Mouse (Mus musculus) heart, postnatal 0 days (tissue): ENCODE data around the gene Trib3. TPM values are rescaled to one million over a fixed set of nuclear protein-coding genes. Genes with fewer than 3 reads are reported as not detected.

Experiments used
- ATAC-seq: fragments of 200-750 bp; cut with Nextera tagmentation; 2 replicates; pipeline ENCODE4 v1.8.0; 2017; ENCODE audit warnings: low read depth, moderate number of reproducible peaks, moderate library complexity; ENCODE audit not compliant: insufficient read depth
- DNase-seq: peaks from one replicate; pipeline ENCODE4 v3.0.0-alpha.2; 2016; ENCODE audit warnings: low spot score
- H3K27ac ChIP-seq: fragments of 300-500 bp; sonication (generic); 2 replicates; pipeline ENCODE4 v1.5.1; 2014; ENCODE audit warnings: low read depth, mild to moderate bottlenecking
- H3K27me3 ChIP-seq: fragments of 300-500 bp; sonication (generic); 2 replicates; pipeline ENCODE4 v1.6.1; 2014; ENCODE audit warnings: low read length, mixed read lengths; ENCODE audit not compliant: control insufficient read depth, insufficient read depth
- H3K36me3 ChIP-seq: fragments of 300-500 bp; sonication (generic); replicated peaks from 2 replicates; pipeline ENCODE4 v1.6.1; 2014; ENCODE audit warnings: low read length, mixed read lengths; ENCODE audit not compliant: control insufficient read depth, insufficient read depth
- H3K4me1 ChIP-seq: fragments of 300-500 bp; sonication (generic); 2 replicates; pipeline ENCODE4 v1.6.1; 2014; ENCODE audit warnings: antibody characterized with exemption; ENCODE audit not compliant: control insufficient read depth, insufficient read depth
- H3K4me2 ChIP-seq: fragments of 300-500 bp; sonication (generic); 2 replicates; pipeline ENCODE4 v1.6.1; 2014; ENCODE audit warnings: low read depth, mild to moderate bottlenecking, low read length, moderate library complexity
- H3K4me3 ChIP-seq: fragments of 300-500 bp; sonication (generic); 2 replicates; pipeline ENCODE4 v1.5.1; 2014; ENCODE audit warnings: low read depth, low read length
- H3K9ac ChIP-seq: fragments of 300-500 bp; sonication (generic); replicated peaks from 2 replicates; pipeline ENCODE4 v1.6.1; 2014; ENCODE audit warnings: low read depth, low read length, mixed read lengths
- H3K9me3 ChIP-seq: fragments of 300-500 bp; sonication (generic); replicated peaks from 2 replicates; pipeline ENCODE4 v1.6.1; 2016; ENCODE audit warnings: low read length; ENCODE audit not compliant: control insufficient read depth
- CTCF ChIP-seq: IDR thresholded peaks from 2 replicates; pipeline ENCODE4 v1.5.1; 2016; ENCODE audit warnings: antibody characterized with exemption, control low read depth, low read depth
- EP300 ChIP-seq: IDR thresholded peaks from 2 replicates; pipeline ENCODE4 v1.6.1; 2016; ENCODE audit warnings: antibody characterized with exemption, low read depth
- WGBS: fragments of 180-500 bp; shearing (Covaris S2); extraction: QIAGEN DNeasy Blood & Tissue Kit; methylation state at CpG from one replicate; pipeline ENCODE4 v1.1.7; 2014; 5-methylcytosine and 5-hydroxymethylcytosine counted together
- polyA plus RNA-seq: library from polyadenylated mRNA; unstranded; fragments of >200 nt; fragmentation: Nextera tagmentation; extraction: Ambion mirVana; gene quantifications from 2 replicates; pipeline ENCODE4 v1.2.1, GENCODE M21; 2015
- total RNA-seq: library from RNA; depleted of rRNA; stranded (reverse); fragments of >200 nt; gene quantifications from 2 replicates; pipeline ENCODE4 v1.2.3, GENCODE M21; 2014; ENCODE audit warnings: low replicate concordance

The Trib3 gene
- total and polyA plus RNA-seq, 2 experiments from 2014 or later, result 2.5 TPM; not detected in 1

GRCm38 (mm10) chr2:152322198-152322597 is 21.6 kb downstream of the Trib3 start:
- DNase-seq (no peak), ATAC-seq (no peak)
- no peak overlapping the region for H3K9ac ChIP-seq
- H3K27ac ChIP-seq, result no peak overlapping the region
- no peaks in the 10 kb centered on the region for H3K27me3 ChIP-seq
- no peak overlapping the region for H3K4me3 ChIP-seq
- TF ChIP-seq CTCF (no peak), EP300 (no peak)
- H3K4me2 ChIP-seq, result no peak overlapping the region
- peaks cover 83% of the 10 kb centered on the region for H3K36me3 ChIP-seq
- WGBS, result 94% methylated on average over 6 of the region's 6 CpGs
- no peaks in the 10 kb centered on the region for H3K9me3 ChIP-seq
- no peaks in the 10 kb centered on the region for H3K4me1 ChIP-seq

GRCm38 (mm10) chr2:152321558-152321957 is 22.3 kb downstream of the Trib3 start:
- Histone ChIP-seq H3K27me3 (no peaks in the 10 kb centered on the region), H3K9me3 (no peaks in the 10 kb centered on the region), H3K9ac (no peak overlapping the region), H3K36me3 (peaks cover 83% of the 10 kb centered on the region), H3K27ac (no peak overlapping the region), H3K4me3 (no peak overlapping the region), H3K4me2 (no peak overlapping the region), H3K4me1 (no peaks in the 10 kb centered on the region)
- TF ChIP-seq CTCF, result no peak
- no peak for TF ChIP-seq EP300
- 89% methylated on average over 5 of the region's 5 CpGs for WGBS
- DNase-seq, result no peak
- ATAC-seq, result no peak

- 64% methylated on average over 6 of the region's 6 CpGs for WGBS
- Histone ChIP-seq H3K4me1 (peaks cover 4% of the 10 kb centered on the region; the same call in 1 of the 2 replicates), H3K27ac (no peak overlapping the region), H3K4me3 (no peak overlapping the region), H3K9ac (no peak overlapping the region), H3K27me3 (no peaks in the 10 kb centered on the region), H3K4me2 (no peak overlapping the region), H3K36me3 (peaks cover 79% of the 10 kb centered on the region), H3K9me3 (no peaks in the 10 kb centered on the region)
- DNase-seq (no peak), ATAC-seq (no peak)
- TF ChIP-seq EP300 (no peak), CTCF (no peak)
Observed at GRCm38 (mm10) chr2:152317054-152317453, 26.8 kb downstream of the Trib3 start.

GRCm38 (mm10) chr2:152313926-152314325 is 29.9 kb downstream of the Trib3 start:
- H3K9me3 ChIP-seq, result no peaks in the 10 kb centered on the region
- H3K4me3 ChIP-seq, result no peak overlapping the region
- no peak overlapping the region for H3K9ac ChIP-seq
- peaks cover 4% of the 10 kb centered on the region; the same call in 1 of the 2 replicates for H3K4me1 ChIP-seq
- no peak overlapping the region for H3K4me2 ChIP-seq
- H3K27ac ChIP-seq, result no peak overlapping the region
- H3K36me3 ChIP-seq, result peaks cover 85% of the 10 kb centered on the region
- WGBS, result 86% methylated on average over 6 of the region's 6 CpGs
- no peak for ATAC-seq
- TF ChIP-seq EP300, result no peak
- TF ChIP-seq CTCF, result no peak
- H3K27me3 ChIP-seq, result no peaks in the 10 kb centered on the region
- no peak for DNase-seq

- Histone ChIP-seq H3K36me3 (peaks cover 85% of the 10 kb centered on the region), H3K27ac (no peak overlapping the region), H3K9me3 (no peaks in the 10 kb centered on the region), H3K9ac (no peak overlapping the region), H3K4me1 (peaks cover 4% of the 10 kb centered on the region; the same call in 1 of the 2 replicates), H3K4me3 (no peak overlapping the region), H3K27me3 (no peaks in the 10 kb centered on the region), H3K4me2 (no peak overlapping the region)
- 41% methylated on average over 7 of the region's 7 CpGs for WGBS
- DNase-seq (no peak), ATAC-seq (peak; percentile 36; the same call in 1 of the 2 replicates)
- TF ChIP-seq CTCF, result no peak
- TF ChIP-seq EP300, result no peak
Observed at GRCm38 (mm10) chr2:152312996-152313395, 30.8 kb downstream of the Trib3 start.

- Histone ChIP-seq H3K36me3 (peaks cover 95% of the 10 kb centered on the region), H3K4me3 (no peak overlapping the region), H3K4me1 (no peaks in the 10 kb centered on the region), H3K4me2 (no peak overlapping the region), H3K9ac (no peak overlapping the region), H3K9me3 (no peaks in the 10 kb centered on the region), H3K27ac (no peak overlapping the region), H3K27me3 (no peaks in the 10 kb centered on the region)
- ATAC-seq (no peak), DNase-seq (no peak)
- WGBS, result 86% methylated on average over 3 of the region's 3 CpGs
- TF ChIP-seq CTCF, result no peak
- no peak for TF ChIP-seq EP300
Observed at GRCm38 (mm10) chr2:152307186-152307585, 36.6 kb downstream of the Trib3 start.
